Mouse (Mus musculus) olfactory bulb, adult 2 months (tissue): ENCODE data around the gene Arhgap24. TPM values are rescaled to one million over a fixed set of nuclear protein-coding genes. Genes with fewer than 3 reads are reported as not detected.

Experiments used
- H3K27ac ChIP-seq: fragments of 200-500 bp; 2 replicates; pipeline ENCODE4 v1.5.1; 2012; ENCODE audit warnings: low read depth, low read length; ENCODE audit not compliant: insufficient read depth
- H3K4me1 ChIP-seq: fragments of 200-500 bp; 2 replicates; pipeline ENCODE4 v1.6.1; 2012; ENCODE audit warnings: low read length; ENCODE audit not compliant: control insufficient read depth, insufficient read depth
- H3K4me3 ChIP-seq: fragments of 200-500 bp; 2 replicates; pipeline ENCODE4 v1.5.1; 2012; ENCODE audit warnings: mild to moderate bottlenecking, low read depth, low read length, moderate library complexity; ENCODE audit not compliant: insufficient read depth
- CTCF ChIP-seq: fragments of 200-500 bp; IDR thresholded peaks from 2 replicates; pipeline ENCODE4 v1.5.1; 2012; ENCODE audit warnings: low read depth, mild to moderate bottlenecking, low read length, moderate library complexity; ENCODE audit not compliant: insufficient read depth
- POLR2A ChIP-seq: fragments of 200-500 bp; IDR thresholded peaks from 2 replicates; pipeline ENCODE4 v1.6.1; 2012; ENCODE audit warnings: mild to moderate bottlenecking, low read depth, low read length, moderate library complexity; ENCODE audit not compliant: insufficient read depth
- WGBS: fragments of 180-500 bp; shearing (Covaris S2); methylation state at CpG from one replicate; pipeline ENCODE4 v1.1.7; 2018; 5-methylcytosine and 5-hydroxymethylcytosine counted together
- polyA plus RNA-seq: library from polyadenylated mRNA; stranded (reverse); fragments of >200 nt; gene quantifications from 2 replicates; pipeline ENCODE4 v1.2.4, GENCODE M21; 2012; ENCODE audit warnings: low replicate concordance; ENCODE audit not compliant: missing spikeins, insufficient read depth, insufficient read length

Arhgap24 gene
- polyA plus RNA-seq, 1 experiment = not detected

DNA sequence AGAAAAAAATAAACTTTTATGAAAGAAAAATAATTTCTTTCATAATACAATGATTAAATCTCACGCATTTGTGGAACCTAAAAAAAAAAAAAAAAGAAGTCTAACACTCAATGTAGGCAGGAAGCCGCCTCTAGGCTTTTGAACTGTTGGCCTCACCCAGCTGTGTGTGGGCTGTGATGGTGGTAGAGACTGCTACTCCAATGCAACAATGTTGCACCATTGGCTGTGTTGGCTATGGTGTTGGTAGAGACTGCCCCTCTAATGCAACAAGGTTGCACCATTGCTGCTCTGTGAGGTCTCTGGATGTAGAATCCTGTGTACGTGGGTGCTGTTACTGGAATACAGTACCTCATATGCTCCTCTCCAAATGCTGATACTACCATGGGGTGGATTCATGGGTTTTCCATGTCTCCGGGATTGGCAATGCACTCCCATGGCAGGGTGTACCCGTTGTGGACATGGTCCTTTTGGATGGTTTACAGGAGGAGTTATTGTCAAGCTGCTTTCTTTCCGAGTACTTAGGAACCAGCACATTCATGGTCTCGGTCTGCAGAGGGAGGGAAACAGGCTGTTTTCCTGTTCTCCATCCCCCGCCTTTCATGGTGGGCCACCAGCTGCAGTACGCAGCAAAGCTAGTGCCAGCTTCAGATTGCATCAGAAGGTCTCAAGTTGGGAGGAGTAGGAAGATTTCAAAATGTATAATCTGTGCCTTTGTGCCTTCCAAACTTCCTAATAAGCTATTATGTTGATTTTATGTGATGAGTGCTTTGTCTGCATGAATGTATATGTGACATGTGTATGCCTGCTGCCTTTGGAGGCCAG lies 186.8 kb downstream of the Arhgap24 start:
- Histone ChIP-seq H3K27ac (no peak overlapping the region), H3K4me1 (no peaks in the 10 kb centered on the region), H3K4me3 (no peak overlapping the region)
- TF ChIP-seq CTCF (no peak), POLR2A (no peak)
- 87% methylated on average over 9 of the region's 9 CpGs for WGBS

DNA sequence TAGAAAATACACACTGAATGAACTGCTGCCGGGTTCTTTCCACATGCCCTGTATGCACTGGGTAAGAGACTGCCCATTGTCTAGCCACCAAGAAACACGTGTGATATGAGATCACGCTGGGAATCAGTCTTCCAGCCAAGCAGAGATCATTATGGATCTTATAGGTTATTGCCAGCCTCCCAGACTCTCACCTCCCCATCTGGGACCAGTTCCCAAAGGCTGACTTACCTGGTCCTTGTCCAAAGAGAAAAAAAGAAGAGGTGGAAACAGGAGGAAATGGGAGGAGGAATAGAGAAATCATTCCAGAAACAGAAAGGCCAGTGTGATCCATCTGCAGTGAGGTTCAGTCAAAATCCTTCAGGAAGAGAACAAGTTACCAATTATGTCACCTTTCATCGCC lies 189.0 kb downstream of the Arhgap24 start:
- no peak for TF ChIP-seq CTCF
- TF ChIP-seq POLR2A = no peak
- 73% methylated on average over 4 of the region's 4 CpGs for WGBS
- H3K27ac ChIP-seq = no peak overlapping the region
- H3K4me3 ChIP-seq = no peak overlapping the region
- no peaks in the 10 kb centered on the region for H3K4me1 ChIP-seq

DNA sequence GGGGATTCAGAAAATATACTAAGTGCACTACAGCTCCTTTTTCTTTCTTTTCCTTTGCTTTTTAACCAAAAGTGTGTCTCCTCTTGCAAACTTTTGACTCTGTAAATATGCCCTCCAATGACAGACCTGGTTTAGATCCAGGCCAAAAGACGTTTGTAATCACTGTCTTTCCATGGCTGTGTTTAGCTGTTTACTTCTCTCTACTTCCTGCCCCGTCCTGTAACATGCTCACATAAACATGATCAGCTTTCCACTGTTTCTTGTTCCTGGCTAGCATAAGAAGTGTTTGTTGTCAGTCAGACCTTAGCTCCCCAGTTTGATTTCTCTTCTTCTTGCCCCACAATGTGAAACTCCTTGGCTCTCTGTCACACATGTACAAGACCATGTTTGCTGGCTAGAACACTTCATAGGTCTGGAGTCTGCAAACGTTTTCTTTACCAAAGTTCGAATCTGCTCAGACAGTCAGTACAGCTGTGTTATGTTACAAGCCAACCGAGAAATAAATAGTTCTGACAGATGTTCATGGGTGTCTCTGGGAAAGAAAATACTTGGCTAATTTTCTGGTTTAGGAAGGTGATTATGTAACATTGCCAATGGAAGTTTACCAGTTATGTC lies 189.6 kb downstream of the Arhgap24 start:
- Histone ChIP-seq H3K4me1 (no peaks in the 10 kb centered on the region), H3K4me3 (no peak overlapping the region), H3K27ac (no peak overlapping the region)
- 73% methylated on average over 5 of the region's 5 CpGs for WGBS
- TF ChIP-seq POLR2A (no peak), CTCF (no peak)

DNA sequence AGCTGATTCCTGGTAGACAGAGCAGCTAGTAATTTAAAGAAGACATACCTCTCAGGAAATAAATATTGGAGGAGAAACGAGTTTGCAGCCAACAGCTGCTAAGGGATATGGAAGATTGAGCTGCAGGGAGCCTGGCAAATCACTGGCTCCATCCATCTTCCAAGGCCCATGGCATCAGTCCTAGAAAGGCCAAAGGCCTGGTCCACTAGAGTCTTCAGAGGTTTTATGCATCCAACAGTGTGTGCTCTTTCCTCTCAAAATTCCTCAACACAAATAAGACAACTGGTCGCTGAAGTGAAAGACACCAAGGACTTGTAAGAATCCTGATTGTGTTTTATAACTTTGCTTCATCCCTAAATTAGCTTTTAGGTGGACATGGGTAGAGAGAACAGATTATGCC lies 194.1 kb downstream of the Arhgap24 start:
- no peak overlapping the region for H3K27ac ChIP-seq
- no peak for TF ChIP-seq POLR2A
- TF ChIP-seq CTCF = no peak
- no peak overlapping the region for H3K4me3 ChIP-seq
- 75% methylated on average over 2 of the region's 2 CpGs for WGBS
- H3K4me1 ChIP-seq = no peaks in the 10 kb centered on the region

DNA sequence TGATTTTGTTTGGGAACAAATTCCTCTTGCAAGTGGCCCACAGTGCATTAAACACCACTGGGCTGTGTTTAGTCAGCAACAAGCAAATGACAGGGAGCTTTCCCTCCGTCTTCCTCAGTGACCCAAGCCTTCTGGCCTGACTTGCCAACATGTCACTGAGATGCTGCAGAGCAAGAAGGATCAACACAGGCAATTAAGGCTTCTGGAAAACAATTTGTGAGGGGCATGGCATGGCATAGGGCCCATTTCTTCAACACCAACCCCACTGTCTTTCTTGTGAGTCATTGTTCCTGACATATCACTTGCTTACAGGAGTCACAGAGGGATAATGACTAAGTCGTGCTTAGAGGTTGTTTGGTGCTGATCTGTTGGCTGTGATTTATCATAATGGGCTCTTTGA lies 196.0 kb downstream of the Arhgap24 start:
- Histone ChIP-seq H3K4me3 (no peak overlapping the region), H3K27ac (no peak overlapping the region), H3K4me1 (no peaks in the 10 kb centered on the region)
- TF ChIP-seq CTCF (no peak), POLR2A (no peak)
- WGBS = 41% methylated on average over 2 of the region's 2 CpGs

DNA sequence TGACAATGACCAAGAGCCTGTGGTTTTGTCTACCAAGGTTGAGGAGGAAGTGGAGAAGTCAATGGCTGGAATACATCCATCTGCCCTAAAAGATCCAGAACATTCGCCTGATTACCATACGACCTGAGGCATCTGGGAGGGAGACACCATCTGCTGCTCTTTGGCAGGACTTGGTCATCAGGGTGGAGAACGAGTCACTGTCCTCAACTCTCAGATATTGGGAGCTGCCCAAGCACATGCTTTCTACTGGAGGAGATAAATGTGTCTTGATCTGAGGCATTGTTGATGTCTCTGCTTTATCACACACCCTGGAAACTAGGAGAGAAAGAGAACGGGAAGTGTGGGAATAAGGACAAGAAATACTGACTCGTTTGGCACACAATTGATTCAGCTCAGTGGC lies 206.5 kb downstream of the Arhgap24 start:
- TF ChIP-seq POLR2A = no peak
- no peak for TF ChIP-seq CTCF

DNA sequence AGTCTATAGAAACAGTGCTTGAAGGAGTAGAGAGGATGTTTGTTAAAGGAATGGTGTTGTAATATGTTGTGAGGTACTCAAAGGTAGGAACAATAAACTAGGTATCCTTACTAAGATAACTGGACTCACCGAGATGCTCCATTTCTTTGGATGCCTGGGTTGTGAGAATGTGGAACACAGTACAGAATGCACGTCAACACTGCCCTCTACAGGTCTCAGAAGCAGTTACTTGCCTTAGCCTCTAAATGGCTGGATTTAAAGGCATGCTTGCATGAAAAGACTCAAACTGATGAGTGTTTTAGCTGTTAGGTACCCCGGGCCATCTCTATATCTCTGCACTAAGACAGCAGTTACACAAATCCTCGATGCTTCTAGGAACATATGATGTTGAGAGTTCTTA lies 211.3 kb downstream of the Arhgap24 start:
- no peak for TF ChIP-seq POLR2A
- TF ChIP-seq CTCF = no peak
- WGBS = 7% methylated on average over 4 of the region's 4 CpGs
- Histone ChIP-seq H3K27ac (no peak overlapping the region), H3K4me3 (no peak overlapping the region), H3K4me1 (no peaks in the 10 kb centered on the region)

More for the DNA sequence above, 206.5 kb downstream of the Arhgap24 start:
- Histone ChIP-seq H3K4me1 (no peaks in the 10 kb centered on the region), H3K4me3 (no peak overlapping the region), H3K27ac (no peak overlapping the region)
- WGBS = 70% methylated on average over 5 of the region's 5 CpGs

DNA sequence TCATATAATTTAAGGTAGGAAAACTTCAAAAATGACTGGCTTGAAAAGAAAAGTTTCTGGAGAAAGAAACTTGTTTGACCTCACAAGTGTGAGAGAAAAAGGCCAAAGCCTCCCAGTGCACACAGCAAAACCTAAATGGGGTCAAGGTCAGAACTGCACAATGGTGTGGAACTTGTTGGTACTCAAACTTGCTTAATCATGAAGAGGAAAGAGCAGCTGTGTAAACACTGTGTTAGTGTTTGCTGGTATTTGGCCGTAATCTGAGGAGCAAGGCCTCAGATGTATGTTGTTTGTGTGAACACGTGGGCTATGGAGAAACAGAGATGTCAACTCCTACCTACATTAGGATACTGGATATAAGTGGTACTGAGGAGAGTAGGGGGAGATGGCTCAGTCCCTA lies 212.0 kb downstream of the Arhgap24 start:
- H3K27ac ChIP-seq = no peak overlapping the region
- no peak overlapping the region for H3K4me3 ChIP-seq
- WGBS = 85% methylated on average over 2 of the region's 2 CpGs
- H3K4me1 ChIP-seq = no peaks in the 10 kb centered on the region
- TF ChIP-seq POLR2A (no peak), CTCF (no peak)

DNA sequence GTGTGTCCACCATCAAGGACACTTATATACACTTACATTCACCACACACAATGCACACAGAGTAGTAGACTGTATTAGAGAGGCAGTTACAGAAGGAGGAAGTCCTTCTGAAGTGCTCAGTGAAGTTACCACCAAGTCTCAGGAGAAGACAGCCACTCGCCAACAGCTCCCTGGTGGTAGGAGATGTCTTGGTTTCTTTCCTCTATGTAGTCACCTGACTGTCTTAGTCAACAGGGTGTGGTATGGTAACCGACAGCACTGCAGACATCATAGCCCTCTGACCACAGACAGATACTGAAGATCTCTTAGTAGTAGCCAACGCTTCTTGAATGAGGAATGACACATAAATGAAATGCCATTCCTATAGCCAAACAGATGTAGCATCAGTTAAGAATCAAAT lies 212.7 kb downstream of the Arhgap24 start:
- no peak overlapping the region for H3K4me3 ChIP-seq
- no peak overlapping the region for H3K27ac ChIP-seq
- 95% methylated on average over 3 of the region's 3 CpGs for WGBS
- TF ChIP-seq CTCF (no peak), POLR2A (no peak)
- no peaks in the 10 kb centered on the region for H3K4me1 ChIP-seq
